Mouse (Mus musculus): Measurements from ENCODE around the gene Sptbn4. TPM values are rescaled to one million over a fixed set of nuclear protein-coding genes. Genes with fewer than 3 reads are reported as not detected.
A peak's percentile ranks its signal among the peaks of the same experiment; 100 is the strongest.
"Not testable (repeated sequence)": the region's sequence is repeated elsewhere in the genome, so short reads cannot be mapped to it uniquely, and the experiment has no call there.

Sptbn4 gene
- polyA plus RNA-seq (2014; fragmentation: Nextera tagmentation; extraction: Ambion mirVana), result 4.1 and 4.7 TPM in 2 replicates

- WGBS, result under 1% methylated on average over 54 of the region's 54 CpGs
- ATAC-seq (ENCODE audit: low FRiP score, low TSS enrichment) (peak; percentile 93), DNase-seq (peak; percentile 97)
Measured at GRCm38 (mm10) chr7:27447419-27448286, at the start of gene Sptbn4, which contains the start of gene Blvrb. Sptbn4 (minus strand) TSS chr7:27447686. Blvrb (plus strand) TSS chr7:27447978.

GRCm38 (mm10) chr7:27494659-27495367 is 47.3 kb upstream of the Sptbn4 start:
- not testable (repeated sequence) for H3K9ac ChIP-seq (replicated peaks; ENCODE audit: low read length); H3K4me2 ChIP-seq (ENCODE audit: low read length); DNase-seq; H3K27me3 ChIP-seq (ENCODE audit: control insufficient read depth, insufficient read depth, low read length); H3K36me3 ChIP-seq (ENCODE audit: control insufficient read depth, insufficient read depth, low read length); H3K27ac ChIP-seq (replicated peaks; ENCODE audit: low read depth, low read length); H3K4me3 ChIP-seq (replicated peaks; ENCODE audit: low read depth, low read length); H3K9me3 ChIP-seq (ENCODE audit: control insufficient read depth, low read length); H3K4me1 ChIP-seq (ENCODE audit: control insufficient read depth, insufficient read depth, low read length); ATAC-seq (ENCODE audit: low FRiP score, low TSS enrichment)
- 92% methylated on average over 9 of the region's 9 CpGs for WGBS

More at GRCm38 (mm10) chr7:27447419-27448286, at the start of gene Sptbn4, which contains the start of gene Blvrb:
- Histone ChIP-seq H3K4me1 (ENCODE audit: control insufficient read depth, insufficient read depth, low read length) (peaks cover 13% of the 10 kb centered on the region; the same call in 1 of the 2 replicates), H3K4me3 (replicated peaks; ENCODE audit: low read depth, low read length) (peak within 1 kb of the TSS; percentile 61), H3K9ac (replicated peaks; ENCODE audit: low read length) (peak within 1 kb of the TSS; percentile 85), H3K4me2 (ENCODE audit: low read length) (peak within 1 kb of the TSS; percentile 90), H3K27me3 (ENCODE audit: control insufficient read depth, insufficient read depth, low read length) (0 out of 2 replicates have a peak, but pooled peaks cover 3% of the 10 kb centered on the region), H3K9me3 (ENCODE audit: control insufficient read depth, low read length) (no peaks in the 10 kb centered on the region), H3K36me3 (ENCODE audit: control insufficient read depth, insufficient read depth, low read length) (no peaks in the 10 kb centered on the region), H3K27ac (replicated peaks; ENCODE audit: low read depth, low read length) (peak within 1 kb of the TSS; percentile 70)

GRCm38 (mm10) chr7:27493450-27493849 is 46.0 kb upstream of the Sptbn4 start:
- H3K27me3 ChIP-seq (ENCODE audit: control insufficient read depth, insufficient read depth, low read length), result no peaks in the 10 kb centered on the region; the same call in 1 of the 2 replicates
- no peak overlapping the region for H3K27ac ChIP-seq (replicated peaks; ENCODE audit: low read depth, low read length)
- no peaks in the 10 kb centered on the region for H3K9me3 ChIP-seq (ENCODE audit: control insufficient read depth, low read length)
- H3K4me3 ChIP-seq (replicated peaks; ENCODE audit: low read depth, low read length), result no peak overlapping the region
- H3K4me2 ChIP-seq (ENCODE audit: low read length), result no peak overlapping the region
- no peak for DNase-seq
- 82% methylated on average over 5 of the region's 5 CpGs for WGBS
- ATAC-seq (ENCODE audit: low FRiP score, low TSS enrichment), result no peak
- H3K4me1 ChIP-seq (ENCODE audit: control insufficient read depth, insufficient read depth, low read length), result 0 out of 2 replicates have a peak, but pooled peaks cover 5% of the 10 kb centered on the region
- H3K36me3 ChIP-seq (ENCODE audit: control insufficient read depth, insufficient read depth, low read length), result no peaks in the 10 kb centered on the region
- H3K9ac ChIP-seq (replicated peaks; ENCODE audit: low read length), result no peak overlapping the region

GRCm38 (mm10) chr7:27493022-27493421 is 45.5 kb upstream of the Sptbn4 start:
- WGBS, result 78% methylated on average over 3 of the region's 3 CpGs
- ATAC-seq (ENCODE audit: low FRiP score, low TSS enrichment), result no peak

GRCm38 (mm10) chr7:27491856-27492255 is 44.4 kb upstream of the Sptbn4 start:
- WGBS, result 84% methylated on average over 7 of the region's 7 CpGs
- no peaks in the 10 kb centered on the region for H3K36me3 ChIP-seq (ENCODE audit: control insufficient read depth, insufficient read depth, low read length)
- 0 out of 2 replicates have a peak, but pooled peaks cover 5% of the 10 kb centered on the region for H3K4me1 ChIP-seq (ENCODE audit: control insufficient read depth, insufficient read depth, low read length)
- H3K4me3 ChIP-seq (replicated peaks; ENCODE audit: low read depth, low read length), result no peak overlapping the region
- DNase-seq, result no peak
- H3K27me3 ChIP-seq (ENCODE audit: control insufficient read depth, insufficient read depth, low read length), result no peaks in the 10 kb centered on the region; the same call in 1 of the 2 replicates
- H3K4me2 ChIP-seq (ENCODE audit: low read length), result no peak overlapping the region
- H3K9me3 ChIP-seq (ENCODE audit: control insufficient read depth, low read length), result no peaks in the 10 kb centered on the region
- ATAC-seq (ENCODE audit: low FRiP score, low TSS enrichment), result no peak
- H3K9ac ChIP-seq (replicated peaks; ENCODE audit: low read length), result no peak overlapping the region
- H3K27ac ChIP-seq (replicated peaks; ENCODE audit: low read depth, low read length), result no peak overlapping the region

More at GRCm38 (mm10) chr7:27493022-27493421, 45.5 kb upstream of the Sptbn4 start:
- Histone ChIP-seq H3K9me3 (ENCODE audit: control insufficient read depth, low read length) (no peaks in the 10 kb centered on the region), H3K4me2 (ENCODE audit: low read length) (no peak overlapping the region), H3K4me1 (ENCODE audit: control insufficient read depth, insufficient read depth, low read length) (0 out of 2 replicates have a peak, but pooled peaks cover 5% of the 10 kb centered on the region), H3K27me3 (ENCODE audit: control insufficient read depth, insufficient read depth, low read length) (no peaks in the 10 kb centered on the region; the same call in 1 of the 2 replicates), H3K9ac (replicated peaks; ENCODE audit: low read length) (no peak overlapping the region), H3K36me3 (ENCODE audit: control insufficient read depth, insufficient read depth, low read length) (no peaks in the 10 kb centered on the region), H3K4me3 (replicated peaks; ENCODE audit: low read depth, low read length) (no peak overlapping the region), H3K27ac (replicated peaks; ENCODE audit: low read depth, low read length) (no peak overlapping the region)
- no peak for DNase-seq

GRCm38 (mm10) chr7:27490543-27491329 is 43.2 kb upstream of the Sptbn4 start:
- 0 out of 2 replicates have a peak overlapping the region, but pooled peaks have one; percentile 26 for H3K27ac ChIP-seq (replicated peaks; ENCODE audit: low read depth, low read length)
- no peak for ATAC-seq (ENCODE audit: low FRiP score, low TSS enrichment)
- under 1% methylated on average over 33 of the region's 33 CpGs for WGBS

GRCm38 (mm10) chr7:27490227-27490542 is 42.7 kb upstream of the Sptbn4 start:
- Histone ChIP-seq H3K36me3 (ENCODE audit: control insufficient read depth, insufficient read depth, low read length) (no peaks in the 10 kb centered on the region), H3K4me2 (ENCODE audit: low read length) (peak overlapping the region; percentile 51), H3K9me3 (ENCODE audit: control insufficient read depth, low read length) (no peaks in the 10 kb centered on the region), H3K9ac (replicated peaks; ENCODE audit: low read length) (peak overlapping the region; percentile 43; the same call in 1 of the 2 replicates), H3K27me3 (ENCODE audit: control insufficient read depth, insufficient read depth, low read length) (no peaks in the 10 kb centered on the region; the same call in 1 of the 2 replicates), H3K4me3 (replicated peaks; ENCODE audit: low read depth, low read length) (peak overlapping the region; percentile 20), H3K4me1 (ENCODE audit: control insufficient read depth, insufficient read depth, low read length) (0 out of 2 replicates have a peak, but pooled peaks cover 5% of the 10 kb centered on the region), H3K27ac (replicated peaks; ENCODE audit: low read depth, low read length) (0 out of 2 replicates have a peak overlapping the region, but pooled peaks have one; percentile 26)
- DNase-seq (no peak), ATAC-seq (ENCODE audit: low FRiP score, low TSS enrichment) (no peak)
- WGBS, result 43% methylated on average over 4 of the region's 4 CpGs

More at GRCm38 (mm10) chr7:27490543-27491329, 43.2 kb upstream of the Sptbn4 start:
- Histone ChIP-seq H3K36me3 (ENCODE audit: control insufficient read depth, insufficient read depth, low read length) (no peaks in the 10 kb centered on the region), H3K9me3 (ENCODE audit: control insufficient read depth, low read length) (no peaks in the 10 kb centered on the region), H3K9ac (replicated peaks; ENCODE audit: low read length) (peak overlapping the region; percentile 43; the same call in 1 of the 2 replicates), H3K4me1 (ENCODE audit: control insufficient read depth, insufficient read depth, low read length) (0 out of 2 replicates have a peak, but pooled peaks cover 5% of the 10 kb centered on the region), H3K27me3 (ENCODE audit: control insufficient read depth, insufficient read depth, low read length) (no peaks in the 10 kb centered on the region; the same call in 1 of the 2 replicates), H3K4me3 (replicated peaks; ENCODE audit: low read depth, low read length) (peak overlapping the region; percentile 20), H3K4me2 (ENCODE audit: low read length) (peak overlapping the region; percentile 51)
- DNase-seq, result peak; percentile 73
